Mouse (Mus musculus) R1 (cell line): Measurements from ENCODE around the gene Unkl.
"Not testable (repeated sequence)": the region's sequence is repeated elsewhere in the genome, so short reads cannot be mapped to it uniquely, and the experiment has no call there.

Experiments used
- DNase-seq: peaks from one replicate; pipeline ENCODE4 v3.0.0-alpha.2; 2018; ENCODE audit warnings: low read depth, low spot score

Unkl gene

GRCm38 (mm10) chr17:25219492-25220295, 31.5 kb downstream of the Unkl start:
- no peak for DNase-seq

DNA sequence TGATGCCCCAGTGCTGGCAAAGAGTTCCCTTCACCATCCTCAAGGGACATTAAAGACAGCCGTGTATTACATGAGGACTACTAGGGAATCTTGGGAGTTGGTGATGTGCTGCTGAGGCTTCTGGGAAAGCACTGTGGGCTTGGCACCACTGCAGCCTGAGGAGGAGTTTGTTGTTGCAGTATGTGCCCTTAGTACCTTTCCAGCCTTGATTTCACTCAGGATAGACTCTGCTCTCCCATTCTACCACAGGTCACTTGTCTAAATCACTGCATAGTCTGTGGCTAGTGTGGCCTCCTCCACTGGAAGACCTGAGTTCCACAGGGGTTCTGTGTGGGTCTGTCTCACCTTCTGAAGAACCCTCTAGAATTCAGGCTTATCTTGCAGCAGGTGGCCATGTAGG, 32.5 kb downstream of the Unkl start:
- DNase-seq, result no peak

DNA sequence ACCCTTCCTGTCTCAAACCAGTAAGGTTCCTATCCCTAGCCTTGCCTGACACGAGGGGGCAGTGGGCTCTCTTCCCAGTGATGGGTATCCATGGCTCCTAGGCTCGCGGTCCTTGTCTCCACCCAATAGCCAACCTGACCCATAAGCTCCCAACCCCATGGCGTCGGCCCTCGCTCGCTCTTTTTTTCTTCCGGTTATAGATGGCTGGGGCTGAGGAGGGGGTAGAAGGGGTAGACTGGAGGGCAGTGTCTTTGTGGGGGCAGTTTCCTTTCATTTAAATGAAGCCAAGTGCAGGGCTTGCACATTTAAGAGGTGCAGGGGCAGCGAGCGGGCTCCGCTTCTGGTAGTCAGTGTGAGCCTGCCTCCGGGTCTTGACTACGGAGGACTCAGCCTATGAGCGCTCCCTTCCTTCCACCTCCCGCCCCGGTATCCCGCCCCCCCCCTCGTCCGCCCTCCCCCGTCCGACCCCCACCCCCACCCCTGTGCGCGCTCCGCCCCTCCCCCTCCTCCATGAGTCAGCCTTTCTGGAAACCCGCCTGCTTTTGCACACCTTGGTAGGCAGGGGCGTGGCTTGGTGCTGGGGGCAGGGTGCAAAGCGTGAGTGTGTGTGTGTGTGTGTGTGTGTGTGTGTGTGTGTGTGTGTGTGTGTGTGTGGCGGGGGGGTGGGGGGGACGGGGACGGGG, 33.8 kb downstream of the Unkl start:
- peak; percentile 85 for DNase-seq

DNA sequence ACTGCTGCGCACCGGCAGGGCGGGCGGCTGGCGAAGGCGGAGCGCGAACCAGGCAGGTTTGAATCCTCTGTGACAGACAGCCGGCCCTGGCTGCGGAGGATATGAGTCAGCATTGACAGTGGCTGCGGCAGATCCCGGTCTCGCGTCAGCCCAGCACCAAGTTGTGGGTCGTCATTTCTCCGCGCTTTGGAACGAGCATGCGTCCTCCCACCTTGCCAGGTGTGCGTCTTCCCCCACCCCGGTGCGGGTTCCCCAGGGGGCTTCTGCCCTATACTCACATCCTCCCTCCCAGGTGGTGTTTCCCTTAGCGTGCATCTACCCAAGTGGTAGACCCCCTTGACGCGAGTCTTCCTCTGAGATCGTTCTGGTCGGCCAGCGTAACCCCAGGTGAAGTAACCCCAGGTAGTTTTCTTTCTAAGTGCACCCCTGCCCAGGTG, 34.3 kb downstream of the Unkl start:
- peak; percentile 38 for DNase-seq

- DNase-seq, result no peak
Observed at GRCm38 (mm10) chr17:25222951-25223601, 34.9 kb downstream of the Unkl start.

- no peak for DNase-seq
Observed at GRCm38 (mm10) chr17:25224586-25225222, 36.5 kb downstream of the Unkl start.

- DNase-seq, result no peak
Observed at GRCm38 (mm10) chr17:25225659-25226058, 37.5 kb downstream of the Unkl start.

DNA sequence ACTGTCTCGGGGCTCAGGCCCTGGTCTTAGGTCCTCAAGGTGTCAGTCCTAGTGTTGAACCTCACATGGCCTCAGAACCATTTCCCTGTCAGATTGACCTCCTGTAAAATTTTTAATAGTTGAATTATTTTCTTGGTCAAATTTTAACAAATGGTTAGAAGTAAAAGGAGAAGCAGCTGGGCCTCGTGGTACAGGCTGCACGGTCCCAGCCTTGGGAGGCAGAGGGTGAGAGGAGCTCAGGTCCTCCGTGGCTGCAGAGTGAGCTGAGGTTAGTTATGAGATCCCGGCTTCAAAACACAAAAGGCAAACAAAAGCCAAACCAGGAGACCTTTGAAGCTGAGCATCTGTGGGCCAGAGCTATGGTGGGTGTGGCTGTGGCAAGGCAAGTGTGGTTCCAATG, 39.8 kb downstream of the Unkl start:
- no peak for DNase-seq

- not testable (repeated sequence) for DNase-seq
Observed at GRCm38 (mm10) chr17:25230014-25230655, 41.9 kb downstream of the Unkl start.

DNA sequence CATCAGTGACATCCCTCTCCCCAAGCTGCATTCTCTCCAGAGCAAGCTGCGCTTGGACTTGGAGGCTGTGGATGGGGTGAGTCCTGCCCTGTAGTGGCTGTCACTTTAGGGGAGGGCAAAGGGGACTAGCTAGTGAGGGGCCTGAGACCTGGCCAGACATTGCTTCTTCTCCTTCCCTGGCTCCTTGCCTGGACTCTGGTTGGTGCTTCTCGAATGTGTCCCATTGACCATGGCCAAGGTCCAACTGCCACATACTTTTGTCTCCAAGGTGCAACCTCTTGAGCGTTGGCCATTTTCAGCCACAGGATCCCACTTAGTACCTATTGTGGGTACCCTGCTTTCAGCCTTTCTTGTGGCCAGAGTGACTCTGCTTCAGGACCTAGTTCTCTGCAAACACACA, 42.5 kb downstream of the Unkl start:
- DNase-seq, result no peak

DNA sequence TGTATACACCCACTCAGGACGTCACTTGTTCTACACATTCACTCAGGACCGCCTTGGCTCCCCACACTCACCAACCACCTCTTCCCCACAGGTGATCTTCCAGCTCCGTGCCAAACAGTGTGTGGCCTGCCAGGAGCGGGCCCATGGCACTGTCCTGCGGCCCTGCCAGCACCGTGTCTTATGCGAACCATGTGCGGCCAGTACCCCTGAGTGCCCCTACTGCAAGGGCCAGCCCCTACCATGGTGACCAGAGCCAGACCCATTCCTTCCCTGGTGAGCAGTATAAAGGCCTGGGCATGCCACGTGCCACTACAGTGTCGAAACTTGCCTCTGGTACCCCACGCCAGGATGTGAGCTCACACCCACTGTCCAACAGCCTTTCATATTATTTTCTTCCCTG, 43.4 kb downstream of the Unkl start:
- DNase-seq, result not testable (repeated sequence)

- DNase-seq, result no peak
Observed at GRCm38 (mm10) chr17:25235635-25236034, 47.4 kb downstream of the Unkl start.

DNA sequence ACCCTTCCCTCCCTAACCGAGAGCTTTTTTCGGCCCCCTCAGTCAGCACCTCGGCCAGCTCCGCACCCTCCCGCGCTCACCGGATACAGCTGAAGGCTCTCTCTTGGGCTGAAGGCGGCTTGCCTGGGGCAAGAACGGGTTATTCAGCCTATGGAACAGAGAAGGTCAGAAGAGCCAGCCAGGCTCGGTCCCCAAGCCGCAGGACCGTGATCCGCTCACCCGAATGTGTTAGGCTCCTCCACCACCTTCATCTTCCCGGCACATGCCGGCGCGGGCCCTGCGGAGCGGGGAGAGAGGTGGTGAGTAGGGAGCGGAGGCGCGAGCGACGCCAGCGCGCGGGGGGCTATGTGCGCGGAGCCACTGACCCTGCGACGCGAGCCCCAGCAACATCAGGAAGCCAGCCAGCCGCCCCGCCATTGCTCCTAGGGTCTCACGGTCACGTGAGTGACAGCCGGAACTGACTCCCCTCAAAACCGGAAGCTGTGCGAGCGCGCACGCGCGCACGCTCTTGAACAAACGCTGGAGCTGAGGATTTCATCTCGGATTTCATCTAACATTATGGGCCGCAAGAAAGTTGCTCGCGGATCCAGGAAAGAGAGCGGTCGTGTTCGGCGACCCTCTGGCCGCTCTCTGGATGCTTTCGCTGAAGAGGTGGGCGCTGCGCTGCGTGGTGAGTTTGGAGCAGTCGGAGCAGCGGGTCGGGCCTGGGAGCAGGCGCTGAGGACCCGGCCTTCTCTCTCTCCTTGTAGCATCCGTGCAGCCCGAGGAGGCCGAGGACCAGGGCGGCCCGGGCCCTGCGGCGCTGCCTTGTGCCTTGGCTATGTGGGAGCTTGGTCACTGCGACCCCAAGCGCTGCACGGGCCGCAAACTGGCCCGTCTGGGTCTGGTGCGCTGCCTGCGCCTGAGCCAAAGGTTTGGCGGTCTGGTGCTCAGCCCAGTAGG, 51.8 kb downstream of the Unkl start, which contains the start of the genes Gnptg and Tsr3:
Gnptg (minus strand) TSS at position 430 of the 942 bp plus-strand sequence.
Tsr3 (plus strand) TSS at position 476 of the 942 bp plus-strand sequence.
- peak; percentile 93 for DNase-seq

GRCm38 (mm10) chr17:25243131-25243780, 55.1 kb downstream of the Unkl start:
- DNase-seq, result peak; percentile 72

- DNase-seq, result no peak
Observed at GRCm38 (mm10) chr17:25244239-25244638, 56.0 kb downstream of the Unkl start.

DNA sequence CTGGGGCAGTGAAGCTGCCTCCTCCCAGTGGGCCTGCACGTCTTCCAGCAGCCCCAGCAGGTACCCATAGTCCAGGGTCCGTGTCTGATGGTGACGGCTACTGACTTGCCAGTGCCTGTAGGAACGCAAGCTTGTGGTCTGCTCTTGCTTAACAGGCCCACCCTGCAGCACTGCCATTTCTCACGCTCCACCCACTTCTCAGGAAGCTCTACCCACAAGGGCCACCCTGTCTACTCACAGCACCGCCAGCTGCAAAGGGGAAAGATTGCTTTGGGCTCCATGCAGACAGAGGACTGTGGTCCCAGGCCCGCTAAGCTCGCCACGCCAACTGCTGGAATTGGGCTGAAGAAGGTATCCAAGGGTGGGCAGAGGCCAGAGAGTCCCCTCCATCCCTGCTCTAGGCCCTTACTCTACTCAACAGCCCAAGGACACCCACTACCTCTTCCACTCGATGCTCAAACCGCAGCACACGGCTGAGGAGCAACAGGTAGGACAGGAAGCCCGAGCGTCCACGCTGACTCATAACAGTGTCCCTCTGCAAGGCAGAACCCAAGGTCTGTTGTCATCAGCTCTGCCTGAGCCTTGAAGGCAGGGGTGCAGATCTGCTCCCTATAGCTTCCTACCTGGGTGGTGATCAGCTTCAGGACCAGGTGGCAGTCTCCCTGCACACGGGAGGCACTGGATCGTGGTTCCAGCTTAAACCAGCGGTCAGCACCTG, 60.0 kb downstream of the Unkl start:
- DNase-seq, result no peak

DNA sequence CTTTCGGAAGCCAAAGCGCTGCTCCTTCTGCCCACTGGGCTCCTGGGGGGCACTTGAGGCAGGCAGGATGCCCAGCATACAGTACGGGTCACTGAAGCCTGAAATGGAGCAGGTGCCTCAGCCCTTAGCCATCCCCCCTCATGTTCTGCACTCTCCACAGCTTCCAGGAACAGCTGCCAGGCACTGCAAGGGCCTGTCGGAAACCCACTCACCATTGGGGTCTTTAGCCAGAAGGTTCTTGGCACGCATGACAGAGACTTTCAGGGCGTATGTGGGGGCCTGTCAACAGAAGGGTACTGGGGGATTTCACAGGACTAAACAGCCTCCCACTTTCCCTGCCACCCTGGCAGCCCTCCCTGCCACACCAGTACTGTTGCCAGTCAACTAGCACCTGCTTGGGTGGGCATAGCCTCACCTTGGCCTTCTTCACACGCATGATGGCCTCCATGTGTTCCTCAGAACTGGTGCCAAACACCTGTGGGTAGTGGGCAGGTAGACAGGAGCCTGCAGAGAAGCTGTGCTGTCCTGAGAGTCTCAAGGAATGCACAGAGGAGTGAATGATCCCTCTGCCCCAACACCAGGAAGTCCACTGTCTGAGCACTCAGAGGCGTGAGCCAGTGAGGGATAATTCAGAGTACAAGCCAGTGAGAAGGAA, 62.1 kb downstream of the Unkl start:
- no peak for DNase-seq

DNA sequence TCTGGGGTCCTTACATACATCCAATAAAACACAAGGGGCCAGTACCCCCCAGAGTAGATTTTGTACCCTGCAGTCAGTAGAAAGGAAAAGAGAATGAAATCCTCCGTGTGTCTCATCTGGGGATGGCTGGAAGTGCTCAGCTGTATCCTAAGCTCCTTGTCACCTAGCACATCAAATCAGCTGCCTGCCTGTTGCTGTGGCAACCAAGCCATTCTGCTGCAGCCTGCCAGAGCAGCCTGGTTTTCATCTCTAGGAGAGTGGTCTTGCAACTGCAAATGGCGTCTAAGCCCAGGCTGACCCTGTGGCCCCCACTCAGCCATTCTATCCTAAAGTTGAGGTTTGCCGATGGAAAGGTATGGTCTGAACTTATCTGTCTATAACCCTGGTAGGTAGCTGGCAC, 64.4 kb downstream of the Unkl start:
- no peak for DNase-seq

GRCm38 (mm10) chr17:25253760-25254159, 65.6 kb downstream of the Unkl start:
- no peak for DNase-seq
